Mouse (Mus musculus): ENCODE measurements around the gene Serpina3k. TPM values are rescaled to one million over a fixed set of nuclear protein-coding genes. Genes with fewer than 3 reads are reported as not detected.
"Not testable (repeated sequence)": the region's sequence is repeated elsewhere in the genome, so short reads cannot be mapped to it uniquely, and the experiment has no call there.

The Serpina3k gene
- total RNA-seq, 1 experiment from 2014 or later, result 1.2 TPM

DNA sequence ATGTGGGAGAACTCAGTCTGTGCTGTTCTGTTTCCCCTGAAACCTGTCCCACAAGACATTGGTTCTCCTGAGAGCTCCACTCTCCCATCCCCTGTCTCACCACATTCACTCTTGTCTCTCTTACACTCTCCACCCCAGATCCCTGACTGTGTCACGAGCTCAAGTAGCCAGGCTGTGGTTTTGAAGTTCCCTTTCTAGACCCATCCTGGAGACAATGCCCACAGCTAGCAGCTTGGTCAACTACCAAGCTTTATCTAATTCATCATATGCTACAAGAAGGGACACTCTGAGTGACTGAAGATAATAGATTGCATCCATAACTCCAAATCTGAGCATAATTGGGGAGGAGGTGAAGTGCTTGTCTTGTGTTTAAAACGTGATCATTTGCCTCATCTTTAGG lies 52.8 kb downstream of the Serpina3k start:
- not testable (repeated sequence) for DNase-seq

Other genes starting within 250 kb of the Serpina3k start
- gene Serpina5, start 237.4 kb upstream of the Serpina3k start, total RNA-seq (2021), result not detected in 2 replicates
- not detected in 2 replicates for gene Serpina3a, start 225.8 kb upstream of the Serpina3k start, total RNA-seq (2021)
- 0.18 TPM in 1 of 2 replicates, not detected in the other for gene Serpina3b, start 210.5 kb upstream of the Serpina3k start, total RNA-seq (2021)
- gene Serpina3c, start 184.6 kb upstream of the Serpina3k start, total RNA-seq (2021), result 8.4 and 13.2 TPM in 2 replicates
- 0.15 TPM in 1 of 2 replicates, not detected in the other for gene Serpina3f, start 123.9 kb upstream of the Serpina3k start, total RNA-seq (2021)
- gene Serpina3g, start 102.2 kb upstream of the Serpina3k start, total RNA-seq (2021), result 2.6 TPM in 2 replicates
- gene Serpina3i, start 75.4 kb upstream of the Serpina3k start, total RNA-seq (2021), result not detected in 2 replicates
- not detected in 2 replicates for gene Serpina3j, start 23.9 kb upstream of the Serpina3k start, total RNA-seq (2021)
- 0.64 and 8.5 TPM in 2 replicates for gene Serpina3m, start within 50 bp of the Serpina3k start, total RNA-seq (2021)
- gene Serpina3n, start 68.2 kb downstream of the Serpina3k start, total RNA-seq (2021), result 3.0 and 8.9 TPM in 2 replicates
- gene Gsc, start 134.8 kb downstream of the Serpina3k start, total RNA-seq (2021), result not detected in 2 replicates

All from adrenal gland, postnatal 25 days (tissue).